Mouse (Mus musculus): Measurements from ENCODE around the gene Apol7e. TPM values are rescaled to one million over a fixed set of nuclear protein-coding genes. Genes with fewer than 3 reads are reported as not detected.
"Not testable (repeated sequence)": the region's sequence is repeated elsewhere in the genome, so short reads cannot be mapped to it uniquely, and the experiment has no call there.

Apol7e gene
- 0.13 TPM in 1 of 2 replicates, not detected in the other for total RNA-seq (2012; rRNA removed)

DNA sequence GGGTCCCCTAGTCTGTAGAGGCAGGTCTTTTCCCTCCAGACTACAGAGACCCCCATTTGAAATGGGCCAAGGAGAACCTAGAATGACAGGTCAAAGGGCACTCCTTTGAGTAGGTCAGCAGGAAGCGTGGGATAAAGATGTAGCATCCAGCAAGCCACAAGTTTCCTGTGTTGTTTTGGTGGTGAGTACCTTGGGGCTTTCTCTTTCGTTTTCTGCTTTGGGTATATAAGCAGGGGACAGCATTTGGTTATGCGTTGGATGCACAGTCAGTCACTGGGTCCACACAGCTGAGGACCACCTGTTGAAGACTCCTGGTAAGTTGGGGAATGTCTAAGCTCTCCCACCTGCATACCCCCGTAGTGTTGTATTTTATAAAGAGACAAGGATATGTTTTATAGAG, at the start of gene Apol7e:
Apol7e (plus strand) TSS at position 202 of the 400 bp plus-strand sequence.
- H3K27ac ChIP-seq (ENCODE audit: insufficient read depth, low read depth, low read length, poor library complexity, severe bottlenecking); H3K9ac ChIP-seq (ENCODE audit: insufficient read depth, low read depth, low read length, poor library complexity, severe bottlenecking); DNase-seq (ENCODE audit: low read depth, low spot score); H3K4me3 ChIP-seq (ENCODE audit: insufficient read depth in 1 of 2, low read depth in 1 of 2, low read length in 2 of 2, poor library complexity in 1 of 2, severe bottlenecking in 1 of 2); H3K4me1 ChIP-seq (ENCODE audit: control insufficient read depth in 2 of 2, insufficient read depth in 2 of 2, low read length in 2 of 2, poor library complexity in 1 of 2); H3K36me3 ChIP-seq (ENCODE audit: control insufficient read depth, insufficient read depth, low read length, poor library complexity, severe bottlenecking); H3K9me3 ChIP-seq (ENCODE audit: control insufficient read depth, insufficient read depth, low read depth, low read length); in situ Hi-C loops (cut with MboI; ENCODE audit: low sequenced_read_pairs in 2 of 2, unreplicated experiment in 2 of 2): not testable (repeated sequence)

DNA sequence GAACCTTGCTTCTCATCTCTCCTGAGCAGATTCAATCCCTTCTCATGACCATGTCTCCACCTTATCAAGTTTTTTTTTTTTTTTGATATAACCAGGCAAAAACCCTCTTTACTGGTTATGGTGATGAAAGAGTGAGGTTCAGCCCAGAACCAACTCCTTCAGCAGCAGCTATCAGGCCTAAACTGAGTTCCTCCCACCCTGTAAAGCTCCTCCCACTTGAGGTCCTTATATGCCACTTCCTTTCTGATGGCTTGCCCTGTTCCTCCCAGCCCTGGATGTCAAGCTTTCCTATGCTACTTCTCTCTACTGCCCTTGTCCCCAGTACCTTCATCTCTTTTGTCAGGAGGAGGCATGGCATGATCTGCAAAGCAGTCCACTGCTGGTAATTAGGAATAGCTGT, 47.5 kb upstream of the Apol7e start:
- H3K4me3 ChIP-seq (ENCODE audit: insufficient read depth in 1 of 2, low read depth in 1 of 2, low read length in 2 of 2, poor library complexity in 1 of 2, severe bottlenecking in 1 of 2); H3K4me1 ChIP-seq (ENCODE audit: control insufficient read depth in 2 of 2, insufficient read depth in 2 of 2, low read length in 2 of 2, poor library complexity in 1 of 2); H3K36me3 ChIP-seq (ENCODE audit: control insufficient read depth, insufficient read depth, low read length, poor library complexity, severe bottlenecking); H3K9ac ChIP-seq (ENCODE audit: insufficient read depth, low read depth, low read length, poor library complexity, severe bottlenecking); H3K27ac ChIP-seq (ENCODE audit: insufficient read depth, low read depth, low read length, poor library complexity, severe bottlenecking); DNase-seq (ENCODE audit: low read depth, low spot score); H3K9me3 ChIP-seq (ENCODE audit: control insufficient read depth, insufficient read depth, low read depth, low read length); in situ Hi-C loops (cut with MboI; ENCODE audit: low sequenced_read_pairs in 2 of 2, unreplicated experiment in 2 of 2): not testable (repeated sequence)

DNA sequence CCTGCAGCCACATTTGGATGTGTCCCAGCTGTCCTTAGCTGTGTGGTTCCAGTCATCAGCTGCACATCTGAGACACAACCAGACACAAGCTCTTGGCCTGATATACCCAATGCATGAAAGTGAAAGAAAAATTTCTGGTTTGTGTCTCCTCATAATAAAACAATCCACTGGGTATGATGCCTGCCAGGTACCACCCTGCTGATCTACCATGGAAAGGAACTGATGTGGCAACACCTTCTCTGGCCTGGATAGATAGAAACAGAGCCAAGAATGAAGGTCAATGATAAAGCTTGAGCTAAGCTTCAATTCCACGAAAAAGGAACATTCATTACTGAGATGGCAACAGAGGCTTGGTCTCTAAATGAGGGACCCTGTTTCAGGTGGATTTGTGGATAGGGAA, 38.9 kb upstream of the Apol7e start:
- H3K27ac ChIP-seq (ENCODE audit: insufficient read depth, low read depth, low read length, poor library complexity, severe bottlenecking); H3K4me1 ChIP-seq (ENCODE audit: control insufficient read depth in 2 of 2, insufficient read depth in 2 of 2, low read length in 2 of 2, poor library complexity in 1 of 2); H3K9ac ChIP-seq (ENCODE audit: insufficient read depth, low read depth, low read length, poor library complexity, severe bottlenecking); in situ Hi-C loops (cut with MboI; ENCODE audit: low sequenced_read_pairs in 2 of 2, unreplicated experiment in 2 of 2); H3K9me3 ChIP-seq (ENCODE audit: control insufficient read depth, insufficient read depth, low read depth, low read length); DNase-seq (ENCODE audit: low read depth, low spot score); H3K4me3 ChIP-seq (ENCODE audit: insufficient read depth in 1 of 2, low read depth in 1 of 2, low read length in 2 of 2, poor library complexity in 1 of 2, severe bottlenecking in 1 of 2); H3K36me3 ChIP-seq (ENCODE audit: control insufficient read depth, insufficient read depth, low read length, poor library complexity, severe bottlenecking): not testable (repeated sequence)

DNA sequence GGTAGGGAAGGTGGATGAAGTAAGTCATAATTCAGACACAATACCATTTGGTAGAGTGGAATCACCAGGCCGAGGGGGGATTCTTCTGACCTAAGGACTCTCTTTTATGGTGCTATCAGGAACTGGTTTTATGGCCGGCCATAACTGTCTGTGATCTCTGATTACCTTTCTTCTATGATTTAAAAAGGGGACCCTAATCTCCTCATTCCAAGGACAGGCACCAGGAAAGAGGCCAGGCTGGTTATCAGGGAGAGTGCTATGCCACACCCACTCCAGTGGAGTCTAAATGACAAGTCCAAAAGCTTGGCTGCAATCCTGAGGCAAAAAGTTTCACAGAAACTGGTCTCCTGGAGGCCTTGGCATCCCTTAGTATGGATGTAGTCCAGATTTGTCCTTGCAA, 36.8 kb upstream of the Apol7e start:
- H3K27ac ChIP-seq (ENCODE audit: insufficient read depth, low read depth, low read length, poor library complexity, severe bottlenecking); in situ Hi-C loops (cut with MboI; ENCODE audit: low sequenced_read_pairs in 2 of 2, unreplicated experiment in 2 of 2); H3K4me1 ChIP-seq (ENCODE audit: control insufficient read depth in 2 of 2, insufficient read depth in 2 of 2, low read length in 2 of 2, poor library complexity in 1 of 2); H3K4me3 ChIP-seq (ENCODE audit: insufficient read depth in 1 of 2, low read depth in 1 of 2, low read length in 2 of 2, poor library complexity in 1 of 2, severe bottlenecking in 1 of 2); H3K9ac ChIP-seq (ENCODE audit: insufficient read depth, low read depth, low read length, poor library complexity, severe bottlenecking); H3K9me3 ChIP-seq (ENCODE audit: control insufficient read depth, insufficient read depth, low read depth, low read length); DNase-seq (ENCODE audit: low read depth, low spot score); H3K36me3 ChIP-seq (ENCODE audit: control insufficient read depth, insufficient read depth, low read length, poor library complexity, severe bottlenecking): not testable (repeated sequence)

DNA sequence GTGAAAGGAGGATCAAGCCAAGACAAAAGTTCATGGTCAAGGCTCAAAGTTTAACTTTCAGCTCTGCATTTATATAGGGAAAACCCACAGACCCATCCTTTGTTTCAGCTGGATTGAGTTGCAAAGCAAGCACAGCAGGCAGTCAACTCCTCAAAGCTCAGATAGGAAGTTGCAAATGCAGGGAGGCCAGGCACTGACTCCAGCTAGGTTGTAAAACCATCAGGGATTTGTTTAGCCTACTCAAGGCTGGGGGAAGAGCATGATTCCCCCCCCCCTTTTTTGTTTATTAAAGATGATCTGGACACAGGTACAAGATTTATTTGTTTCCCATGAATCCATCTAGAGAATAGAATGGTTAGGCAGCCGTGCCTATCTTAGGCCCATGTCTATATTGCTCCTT, 24.6 kb upstream of the Apol7e start:
- H3K4me1 ChIP-seq (ENCODE audit: control insufficient read depth in 2 of 2, insufficient read depth in 2 of 2, low read length in 2 of 2, poor library complexity in 1 of 2); H3K4me3 ChIP-seq (ENCODE audit: insufficient read depth in 1 of 2, low read depth in 1 of 2, low read length in 2 of 2, poor library complexity in 1 of 2, severe bottlenecking in 1 of 2); DNase-seq (ENCODE audit: low read depth, low spot score); in situ Hi-C loops (cut with MboI; ENCODE audit: low sequenced_read_pairs in 2 of 2, unreplicated experiment in 2 of 2); H3K36me3 ChIP-seq (ENCODE audit: control insufficient read depth, insufficient read depth, low read length, poor library complexity, severe bottlenecking); H3K27ac ChIP-seq (ENCODE audit: insufficient read depth, low read depth, low read length, poor library complexity, severe bottlenecking); H3K9me3 ChIP-seq (ENCODE audit: control insufficient read depth, insufficient read depth, low read depth, low read length); H3K9ac ChIP-seq (ENCODE audit: insufficient read depth, low read depth, low read length, poor library complexity, severe bottlenecking): not testable (repeated sequence)

- H3K9me3 ChIP-seq (ENCODE audit: control insufficient read depth, insufficient read depth, low read depth, low read length); H3K27ac ChIP-seq (ENCODE audit: insufficient read depth, low read depth, low read length, poor library complexity, severe bottlenecking); DNase-seq (ENCODE audit: low read depth, low spot score); H3K9ac ChIP-seq (ENCODE audit: insufficient read depth, low read depth, low read length, poor library complexity, severe bottlenecking); in situ Hi-C loops (cut with MboI; ENCODE audit: low sequenced_read_pairs in 2 of 2, unreplicated experiment in 2 of 2); H3K36me3 ChIP-seq (ENCODE audit: control insufficient read depth, insufficient read depth, low read length, poor library complexity, severe bottlenecking); H3K4me3 ChIP-seq (ENCODE audit: insufficient read depth in 1 of 2, low read depth in 1 of 2, low read length in 2 of 2, poor library complexity in 1 of 2, severe bottlenecking in 1 of 2); H3K4me1 ChIP-seq (ENCODE audit: control insufficient read depth in 2 of 2, insufficient read depth in 2 of 2, low read length in 2 of 2, poor library complexity in 1 of 2): not testable (repeated sequence)
Observed at GRCm38 (mm10) chr15:77683944-77684343, 14.7 kb upstream of the Apol7e start.

- in situ Hi-C loops (cut with MboI; ENCODE audit: low sequenced_read_pairs in 2 of 2, unreplicated experiment in 2 of 2); DNase-seq (ENCODE audit: low read depth, low spot score); H3K4me3 ChIP-seq (ENCODE audit: insufficient read depth in 1 of 2, low read depth in 1 of 2, low read length in 2 of 2, poor library complexity in 1 of 2, severe bottlenecking in 1 of 2); H3K4me1 ChIP-seq (ENCODE audit: control insufficient read depth in 2 of 2, insufficient read depth in 2 of 2, low read length in 2 of 2, poor library complexity in 1 of 2); H3K9ac ChIP-seq (ENCODE audit: insufficient read depth, low read depth, low read length, poor library complexity, severe bottlenecking); H3K36me3 ChIP-seq (ENCODE audit: control insufficient read depth, insufficient read depth, low read length, poor library complexity, severe bottlenecking); H3K27ac ChIP-seq (ENCODE audit: insufficient read depth, low read depth, low read length, poor library complexity, severe bottlenecking); H3K9me3 ChIP-seq (ENCODE audit: control insufficient read depth, insufficient read depth, low read depth, low read length): not testable (repeated sequence)
Observed at GRCm38 (mm10) chr15:77691532-77692311, 6.9 kb upstream of the Apol7e start.

Measured in ES-E14 (cell line).